ENCODE assay signal across 33 mouse cellular contexts in genomic region chr16:38609092-38609491, GRCm38 (mm10). TPM values are rescaled to one million over a fixed set of nuclear protein-coding genes. Genes with fewer than 3 reads are reported as not detected.
DNase-seq lines count a peak whose midpoint lies in the region; ATAC-seq and TF ChIP-seq lines count a peak whose summit lies in the region.
"Had no signal": no experiment of that assay in that cellular context is flagged by ENCODE, and none has a peak within 500 bp of the region (broad histone marks: within the 10 kb centered on the region; RNA-seq: fewer than 3 reads in every experiment).

No protein-coding gene starts in this region.

- DNase-seq in embryo, embryonic 11 days, result peak; percentile 8
- DNase-seq in embryo, embryonic 10.5 days (ENCODE audit: low spot score), result no peak
- no peak for DNase-seq in kidney, postnatal 0 days (ENCODE audit: low spot score)
- no peak for DNase-seq in kidney, adult 11 months
- DNase-seq in ES-CJ7 (ENCODE audit: low read depth, low spot score), result peak; percentile 23
- DNase-seq in gastrocnemius, postnatal 36 days, result no peak
- DNase-seq: adrenal gland, adult 2 months; adrenal gland, postnatal 36 days; cerebellum, adult 18-20 months; cerebellum, postnatal 10 days; gastrocnemius, adult 2 months; heart, postnatal 10 days; kidney, postnatal 10 days; lung, postnatal 36 days; retina, postnatal 1 day; right cerebral cortex, postnatal 14 days; thymus, adult 18-20 months; thymus, postnatal 25 days had no signal

- H3K9ac ChIP-seq in kidney, postnatal 0 days (ENCODE audit: low read depth, low read length), result no peak overlapping the region
- H3K9ac ChIP-seq: embryonic facial prominence, embryonic 12.5 days; heart, embryonic 13.5 days; hindbrain, embryonic 15.5 days; intestine, embryonic 15.5 days; limb, embryonic 12.5 days; lung, embryonic 15.5 days; midbrain, embryonic 15.5 days; neural tube, embryonic 15.5 days; stomach, embryonic 15.5 days had no signal

- intact Hi-C loops in gastrocnemius, postnatal 36 days (cut with DNase I), result no loop called here

- no peak overlapping the region for H3K4me3 ChIP-seq in kidney, postnatal 0 days (replicated peaks; ENCODE audit: low read depth, low read length)
- H3K4me3 ChIP-seq: embryonic facial prominence, embryonic 12.5 days; gastrocnemius, adult 2 months; heart, embryonic 13.5 days; hindbrain, embryonic 15.5 days; intestine, embryonic 15.5 days; layer of hippocampus, adult 2 months; left cerebral cortex, adult 2 months; limb, embryonic 12.5 days; lung, embryonic 15.5 days; megakaryocyte, embryonic 14.5 days; midbrain, embryonic 15.5 days; neural tube, embryonic 15.5 days; stomach, embryonic 15.5 days had no signal

- WGBS in kidney, postnatal 0 days, result 45% methylated on average over 18 of the region's 18 CpGs

- H3K4me1 ChIP-seq in kidney, postnatal 0 days (replicated peaks; ENCODE audit: insufficient read depth, low read length), result peaks cover 5% of the 10 kb centered on the region; the same call in 1 of the 2 replicates
- H3K4me1 ChIP-seq: heart, embryonic 13.5 days; hindbrain, embryonic 15.5 days; intestine, embryonic 15.5 days; limb, embryonic 12.5 days; lung, embryonic 15.5 days; megakaryocyte, embryonic 14.5 days; midbrain, embryonic 15.5 days; stomach, embryonic 15.5 days had no signal

- H3K36me3 ChIP-seq in kidney, postnatal 0 days (ENCODE audit: insufficient read depth, low read length), result peaks cover 12% of the 10 kb centered on the region; the same call in 1 of the 2 replicates
- H3K36me3 ChIP-seq: midbrain, embryonic 15.5 days had no signal

- H3K9me3 ChIP-seq in kidney, postnatal 0 days (replicated peaks; ENCODE audit: low read length), result no peaks in the 10 kb centered on the region
- H3K9me3 ChIP-seq: hindbrain, embryonic 15.5 days; intestine, embryonic 15.5 days; midbrain, embryonic 15.5 days; neural tube, embryonic 15.5 days; stomach, embryonic 15.5 days had no signal

- H3K27ac ChIP-seq in kidney, postnatal 0 days, result no peak overlapping the region
- H3K27ac ChIP-seq: embryonic facial prominence, embryonic 12.5 days; gastrocnemius, adult 2 months; heart, embryonic 13.5 days; hindbrain, embryonic 15.5 days; intestine, embryonic 15.5 days; layer of hippocampus, adult 2 months; left cerebral cortex, adult 2 months; limb, embryonic 12.5 days; lung, embryonic 15.5 days; midbrain, embryonic 15.5 days; neural tube, embryonic 15.5 days; stomach, embryonic 15.5 days had no signal

- ATAC-seq in kidney, postnatal 0 days (replicated peaks; ENCODE audit: low FRiP score, low read depth), result 0 out of 2 replicates have a peak, but pooled peaks have one; percentile 57
- 0 out of 2 replicates have a peak, but pooled peaks have one; percentile 35 for ATAC-seq in erythroblast, adult 5-6 weeks (replicated peaks; ENCODE audit: low FRiP score, poor library complexity, severe bottlenecking)
- no peak for ATAC-seq in inflammation-experienced regulatory T-cells, adult 6 months
- ATAC-seq: activated CD4-positive, CD25-positive, alpha-beta regulatory T cell, adult 4 months; intestine, embryonic 15.5 days; midbrain, embryonic 15.5 days had no signal

- no peak for TF ChIP-seq CTCF in kidney, postnatal 0 days (IDR thresholded peaks at IDR 0.05; ENCODE audit: low read depth)

- H3K27me3 ChIP-seq in kidney, postnatal 0 days (ENCODE audit: insufficient read depth, low read length), result no peaks in the 10 kb centered on the region
- H3K27me3 ChIP-seq: embryonic facial prominence, embryonic 12.5 days; heart, embryonic 13.5 days; hindbrain, embryonic 15.5 days; intestine, embryonic 15.5 days; limb, embryonic 12.5 days; lung, embryonic 15.5 days; midbrain, embryonic 15.5 days; neural tube, embryonic 15.5 days; stomach, embryonic 15.5 days had no signal

- H3K4me2 ChIP-seq in kidney, postnatal 0 days (ENCODE audit: low read length), result 0 out of 2 replicates have a peak overlapping the region, but pooled peaks have one; percentile 18
- H3K4me2 ChIP-seq: embryonic facial prominence, embryonic 12.5 days; heart, embryonic 13.5 days; hindbrain, embryonic 15.5 days; intestine, embryonic 15.5 days; limb, embryonic 12.5 days; lung, embryonic 15.5 days; midbrain, embryonic 15.5 days; neural tube, embryonic 15.5 days; stomach, embryonic 15.5 days had no signal

RNA-seq across cellular contexts. Expression of gene Tmem39a, which starts 50.6 kb away (rescaled TPM):
- polyA plus RNA-seq in kidney, postnatal 0 days (2015; fragmentation: Nextera tagmentation; extraction: Ambion mirVana), result 70.3 and 74.6 TPM in 2 replicates
- 16.1 and 24.2 TPM in 2 replicates for total RNA-seq in erythroblast, adult 5-6 weeks (2015; ENCODE audit: low replicate concordance)
- 15.8 and 26.2 TPM in 2 replicates for total RNA-seq in erythroblast, adult 5-6 weeks (2017; ENCODE audit: low replicate concordance)
- 10 to 100 TPM; 33.5 to 34.0 (median 33.6) TPM for polyA plus RNA-seq in inflammation-experienced regulatory T-cells, adult 6 months (2017; shearing (Covaris generic))
- 10 to 100 TPM; 15.2 to 15.8 TPM for total RNA-seq in gastrocnemius, postnatal 36 days (2021)

RNA-seq across cellular contexts. Expression of gene Poglut1, which starts 59.0 kb away (rescaled TPM):
- 43.2 and 44.1 TPM in 2 replicates for polyA plus RNA-seq in kidney, postnatal 0 days (2015; fragmentation: Nextera tagmentation; extraction: Ambion mirVana)
- total RNA-seq in erythroblast, adult 5-6 weeks (2015; ENCODE audit: low replicate concordance), result 7.3 and 8.5 TPM in 2 replicates
- 3.2 and 3.6 TPM in 2 replicates for total RNA-seq in erythroblast, adult 5-6 weeks (2017; ENCODE audit: low replicate concordance)
- 10 to 100 TPM; 30.8 to 37.8 (median 37.2) TPM for polyA plus RNA-seq in inflammation-experienced regulatory T-cells, adult 6 months (2017; shearing (Covaris generic))
- 1 to 10 TPM; 7.9 to 8.0 TPM for total RNA-seq in gastrocnemius, postnatal 36 days (2021)

Comparison
In these comparisons a context has a peak if more than half of its experiments do, and no peak if none do; other contexts are left out.
1. DNase-seq: peak in embryo, embryonic 11 days (single experiment) and ES-CJ7 (single experiment); none in embryo, embryonic 10.5 days (single experiment), kidney, postnatal 0 days (single experiment), kidney, adult 11 months (single experiment) and gastrocnemius, postnatal 36 days (0 of 2).